Mouse (Mus musculus): ENCODE measurements around the gene Gfra1.

DNA sequence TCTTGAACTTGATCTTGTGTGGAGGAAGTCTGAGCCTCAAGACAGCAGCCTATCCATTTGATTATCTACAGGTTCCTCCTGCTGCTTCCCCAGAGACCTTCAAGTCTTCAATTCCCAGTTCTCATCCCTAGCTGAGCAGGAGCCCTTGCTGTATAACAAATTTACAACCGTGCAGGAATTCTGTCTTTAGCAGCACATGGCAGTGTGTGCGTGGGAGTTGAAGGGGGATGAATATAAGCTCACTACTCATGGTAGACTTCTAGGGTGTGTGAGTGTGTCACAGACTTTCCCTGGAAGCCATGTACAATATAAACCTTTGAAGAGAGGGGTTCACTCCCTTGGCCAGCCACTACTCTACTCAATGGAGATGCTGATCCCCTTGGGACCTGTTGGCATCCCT is 157.8 kb downstream of the Gfra1 start:
- no peak for TF ChIP-seq CTCF (IDR thresholded peaks at IDR 0.05; ENCODE audit: borderline replicate concordance, extremely low read depth, insufficient read depth, insufficient read length)
- TF ChIP-seq POLR2A (IDR thresholded peaks at IDR 0.05; ENCODE audit: borderline replicate concordance, extremely low read depth, insufficient read depth, insufficient read length, poor library complexity, severe bottlenecking): no peak

All from brain, embryonic 14.5 days (tissue).